11 mouse cellular contexts compared by ENCODE assay signal in genomic region chr10:39594716-39595115, GRCm38 (mm10).
"Had no signal": no experiment of that assay in that cellular context is flagged by ENCODE, and none has a peak within 500 bp of the region (broad histone marks: within the 10 kb centered on the region; RNA-seq: fewer than 3 reads in every experiment).

No protein-coding gene starts in this region.

- H3K9me3 ChIP-seq: liver, embryonic 12.5 days had no signal

- H3K27me3 ChIP-seq: kidney, embryonic 15.5 days; limb, embryonic 15.5 days; neural tube, embryonic 12.5 days had no signal

- H3K9ac ChIP-seq: kidney, embryonic 15.5 days; limb, embryonic 15.5 days; liver, embryonic 12.5 days; neural tube, embryonic 12.5 days had no signal

- H3K4me1 ChIP-seq: liver, embryonic 12.5 days had no signal

- DNase-seq: kidney, adult 2 months; kidney, postnatal 14 days; lung, postnatal 4 days; midbrain, embryonic 14.5 days had no signal

- ATAC-seq: liver, embryonic 12.5 days had no signal

- H3K36me3 ChIP-seq: limb, embryonic 15.5 days; liver, embryonic 12.5 days; neural tube, embryonic 12.5 days had no signal

- H3K27ac ChIP-seq: kidney, embryonic 15.5 days; left cerebral cortex, adult 2 months; liver, embryonic 12.5 days; midbrain, embryonic 10.5 days; neural tube, embryonic 12.5 days had no signal

- H3K4me2 ChIP-seq: kidney, embryonic 15.5 days; limb, embryonic 15.5 days; liver, embryonic 12.5 days; neural tube, embryonic 12.5 days had no signal

- H3K4me3 ChIP-seq: kidney, embryonic 15.5 days; left cerebral cortex, adult 2 months; limb, embryonic 15.5 days; liver, embryonic 12.5 days; midbrain, embryonic 10.5 days; myocyte; neural tube, embryonic 12.5 days had no signal
